Mouse (Mus musculus): ENCODE data around the gene Flvcr1.

DNA sequence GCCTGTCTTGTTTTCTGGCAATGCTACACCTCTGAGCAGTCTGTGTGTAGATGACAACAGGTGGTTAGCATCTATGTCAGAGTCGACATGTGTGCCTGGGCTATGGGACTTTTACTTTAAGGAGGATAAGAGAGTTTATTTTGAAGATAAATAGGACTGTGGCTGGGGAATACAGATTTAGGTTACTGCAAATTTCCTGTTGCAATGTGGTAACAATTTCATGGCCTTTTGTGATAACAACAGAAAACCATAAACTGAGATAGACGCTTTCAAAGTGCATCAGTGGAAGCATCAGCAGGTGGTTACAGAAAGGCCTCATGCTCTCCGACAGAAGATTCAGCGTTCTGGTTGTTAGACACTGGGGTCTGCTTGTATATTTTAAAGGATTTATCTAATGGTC is 47.5 kb upstream of the Flvcr1 start:
- TF ChIP-seq CTCF (IDR thresholded peaks at IDR 0.05; ENCODE audit: low read depth) = no peak
- TF ChIP-seq EP300 (optimal IDR thresholded peaks at IDR 0.05) = no peak

Data from stomach, postnatal 0 days (tissue).